Mouse (Mus musculus) lung, embryonic 14.5 days (tissue): Measurements from ENCODE around the gene Lmnb2. TPM values are rescaled to one million over a fixed set of nuclear protein-coding genes. Genes with fewer than 3 reads are reported as not detected.
A peak's percentile ranks its signal among the peaks of the same experiment; 100 is the strongest.

ENCODE experiments used
- ATAC-seq: fragments of 200-750 bp; cut with Nextera tagmentation; 2 replicates; pipeline ENCODE4 v1.8.0; 2017; ENCODE audit warnings: mild to moderate bottlenecking, moderate TSS enrichment, moderate library complexity; ENCODE audit not compliant: insufficient read depth
- DNase-seq: peaks from one replicate; pipeline ENCODE4 v3.0.0-alpha.2; 2015
- H3K27ac ChIP-seq: fragments of 300-500 bp; sonication (generic); 2 replicates; pipeline ENCODE4 v1.5.1; 2014; ENCODE audit warnings: low read depth, mild to moderate bottlenecking, moderate library complexity
- H3K27me3 ChIP-seq: fragments of 300-500 bp; sonication (generic); 2 replicates; pipeline ENCODE4 v1.6.1; 2014; ENCODE audit warnings: low read length, control low read depth; ENCODE audit not compliant: insufficient read depth
- H3K36me3 ChIP-seq: fragments of 300-500 bp; sonication (generic); 2 replicates; pipeline ENCODE4 v1.6.1; 2014; ENCODE audit warnings: control low read depth; ENCODE audit not compliant: insufficient read depth
- H3K4me1 ChIP-seq: fragments of 300-500 bp; sonication (generic); 2 replicates; pipeline ENCODE4 v1.6.1; 2014; ENCODE audit warnings: antibody characterized with exemption, control low read depth; ENCODE audit not compliant: insufficient read depth
- H3K4me2 ChIP-seq: fragments of 300-500 bp; sonication (generic); 2 replicates; pipeline ENCODE4 v1.6.1; 2014; ENCODE audit warnings: mild to moderate bottlenecking
- H3K4me3 ChIP-seq: fragments of 300-500 bp; sonication (generic); 2 replicates; pipeline ENCODE4 v1.5.1; 2014; ENCODE audit warnings: low read depth, low read length
- H3K9ac ChIP-seq: fragments of 300-500 bp; sonication (generic); 2 replicates; pipeline ENCODE4 v1.6.1; 2014
- H3K9me3 ChIP-seq: fragments of 300-500 bp; sonication (generic); 2 replicates; pipeline ENCODE4 v1.6.1; 2016; ENCODE audit warnings: low read depth, low read length, control low read depth
- CTCF ChIP-seq: IDR thresholded peaks from 2 replicates; pipeline ENCODE4 v1.5.1; 2016; ENCODE audit warnings: antibody characterized with exemption, low read depth
- WGBS: fragments of 180-500 bp; shearing (Covaris S2); extraction: QIAGEN DNeasy Blood & Tissue Kit; methylation state at CpG from one replicate; pipeline ENCODE4 v1.1.7; 2014; 5-methylcytosine and 5-hydroxymethylcytosine counted together
- polyA plus RNA-seq: library from polyadenylated mRNA; unstranded; fragments of >200 nt; fragmentation: Nextera tagmentation; extraction: Ambion mirVana; gene quantifications from 2 replicates; pipeline ENCODE4 v1.2.1, GENCODE M21; 2014

Lmnb2 gene
- 22.9 and 24.4 TPM in 2 replicates for polyA plus RNA-seq

DNA sequence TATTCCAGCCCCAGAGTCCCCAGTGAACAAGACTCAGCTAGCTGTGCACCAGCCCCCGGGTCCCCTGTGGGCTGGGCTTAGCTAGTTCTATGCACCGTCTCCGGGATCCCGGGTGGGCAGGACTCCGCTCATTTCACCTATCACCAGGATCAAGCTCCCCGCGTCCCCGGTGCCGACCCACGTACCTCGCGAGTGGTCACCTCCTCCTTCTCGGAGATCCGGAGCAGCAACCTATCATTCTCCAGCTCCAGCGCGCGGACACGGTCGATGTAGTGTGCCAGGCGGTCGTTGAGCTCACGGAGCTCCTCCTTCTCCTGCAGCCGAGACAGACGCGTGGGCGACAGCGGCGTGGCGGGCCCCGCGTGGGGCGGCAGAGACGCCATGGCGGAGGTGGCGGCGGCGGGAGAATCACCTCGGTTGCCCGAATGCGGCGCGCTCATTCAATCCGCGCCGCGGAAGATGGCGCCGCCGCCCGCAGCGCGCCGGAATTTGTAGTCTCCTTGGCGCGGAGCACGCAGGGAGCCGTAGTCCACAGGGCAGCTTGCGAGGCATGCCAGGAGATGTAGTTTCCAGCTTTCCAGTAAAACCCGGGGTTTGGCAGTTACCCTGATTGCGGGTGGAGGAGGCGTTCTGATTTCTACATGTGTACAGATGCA is at the start of gene Lmnb2:
Gene Lmnb2 (minus strand): TSS at position 467 of the 656 bp plus-strand sequence.
- Histone ChIP-seq H3K4me1 (0 out of 2 replicates have a peak, but pooled peaks cover 5% of the 10 kb centered on the region), H3K9ac (peak within 1 kb of the TSS; percentile 86), H3K36me3 (peaks cover 22% of the 10 kb centered on the region; the same call in 1 of the 2 replicates), H3K9me3 (no peaks in the 10 kb centered on the region), H3K4me2 (peak within 1 kb of the TSS; percentile 95), H3K27me3 (no peaks in the 10 kb centered on the region), H3K4me3 (peak within 1 kb of the TSS; percentile 78), H3K27ac (peak within 1 kb of the TSS; percentile 69)
- peak; percentile 62; the same call in 1 of the 2 replicates for ATAC-seq
- under 1% methylated on average over 61 of the region's 61 CpGs for WGBS
- no peak for TF ChIP-seq CTCF
- peak; percentile 91 for DNase-seq

DNA sequence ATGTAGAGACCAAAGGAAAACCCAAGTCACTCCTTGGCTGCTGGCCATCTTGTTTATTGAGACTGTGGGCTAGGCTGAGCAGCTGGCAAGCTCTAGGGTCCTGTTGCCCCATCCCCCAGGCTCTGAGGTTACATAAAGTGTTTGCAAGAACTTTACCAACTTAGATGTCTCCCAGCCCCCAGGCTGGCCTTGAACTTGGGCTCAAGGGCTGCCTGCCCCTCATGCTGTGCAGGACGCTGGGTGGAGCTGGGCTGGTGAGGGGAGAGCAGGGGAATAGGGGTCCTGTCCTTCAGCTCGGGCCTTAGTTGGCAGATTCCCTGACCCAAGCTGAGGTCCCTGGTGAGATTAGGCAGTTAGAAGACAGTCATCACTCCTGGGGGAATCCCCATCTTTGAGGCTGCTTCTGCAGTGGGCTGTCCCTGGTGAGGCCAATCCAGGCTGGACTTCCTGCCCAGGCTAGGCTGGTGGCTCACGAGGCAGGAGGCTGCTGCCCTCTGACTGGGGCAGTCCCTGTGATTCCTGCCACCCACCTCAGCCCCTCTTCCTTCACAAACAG is 49.1 kb upstream of the Lmnb2 start:
- Histone ChIP-seq H3K4me1 (peaks cover 42% of the 10 kb centered on the region), H3K9me3 (no peaks in the 10 kb centered on the region), H3K27me3 (no peaks in the 10 kb centered on the region), H3K9ac (no peak overlapping the region), H3K27ac (peak overlapping the region; percentile 9; the same call in 1 of the 2 replicates), H3K4me3 (no peak overlapping the region), H3K36me3 (no peaks in the 10 kb centered on the region), H3K4me2 (no peak overlapping the region)
- WGBS = 28% methylated on average over 3 of the region's 3 CpGs
- TF ChIP-seq CTCF = no peak
- ATAC-seq (peak; percentile 12; the same call in 1 of the 2 replicates), DNase-seq (peak; percentile 84)

DNA sequence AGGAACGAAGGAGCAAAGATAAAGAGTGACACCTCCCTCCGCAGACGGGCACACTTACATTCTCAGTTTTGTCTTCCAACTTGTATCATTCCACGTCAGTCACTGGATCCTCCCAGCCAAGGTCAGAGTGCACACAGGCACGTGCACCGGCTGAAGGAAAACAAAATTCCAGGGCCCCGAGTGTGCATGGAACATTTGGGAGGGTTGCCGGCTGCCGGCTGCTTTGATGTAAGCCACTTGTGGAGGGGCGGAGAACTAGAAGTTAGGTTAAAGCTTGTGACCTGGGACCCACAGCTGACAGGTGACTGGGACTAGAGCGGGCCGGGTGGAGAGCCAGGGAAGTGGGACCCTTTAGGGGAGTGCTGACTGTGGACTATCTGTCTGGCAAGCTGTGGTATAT is 48.3 kb upstream of the Lmnb2 start:
- ATAC-seq (no peak), DNase-seq (peak; percentile 43)
- H3K9ac ChIP-seq = no peak overlapping the region
- H3K4me3 ChIP-seq = no peak overlapping the region
- TF ChIP-seq CTCF = no peak
- no peaks in the 10 kb centered on the region for H3K36me3 ChIP-seq
- peaks cover 47% of the 10 kb centered on the region for H3K4me1 ChIP-seq
- no peak overlapping the region for H3K4me2 ChIP-seq
- no peaks in the 10 kb centered on the region for H3K27me3 ChIP-seq
- H3K27ac ChIP-seq = no peak overlapping the region
- no peaks in the 10 kb centered on the region for H3K9me3 ChIP-seq
- 18% methylated on average over 12 of the region's 12 CpGs for WGBS

DNA sequence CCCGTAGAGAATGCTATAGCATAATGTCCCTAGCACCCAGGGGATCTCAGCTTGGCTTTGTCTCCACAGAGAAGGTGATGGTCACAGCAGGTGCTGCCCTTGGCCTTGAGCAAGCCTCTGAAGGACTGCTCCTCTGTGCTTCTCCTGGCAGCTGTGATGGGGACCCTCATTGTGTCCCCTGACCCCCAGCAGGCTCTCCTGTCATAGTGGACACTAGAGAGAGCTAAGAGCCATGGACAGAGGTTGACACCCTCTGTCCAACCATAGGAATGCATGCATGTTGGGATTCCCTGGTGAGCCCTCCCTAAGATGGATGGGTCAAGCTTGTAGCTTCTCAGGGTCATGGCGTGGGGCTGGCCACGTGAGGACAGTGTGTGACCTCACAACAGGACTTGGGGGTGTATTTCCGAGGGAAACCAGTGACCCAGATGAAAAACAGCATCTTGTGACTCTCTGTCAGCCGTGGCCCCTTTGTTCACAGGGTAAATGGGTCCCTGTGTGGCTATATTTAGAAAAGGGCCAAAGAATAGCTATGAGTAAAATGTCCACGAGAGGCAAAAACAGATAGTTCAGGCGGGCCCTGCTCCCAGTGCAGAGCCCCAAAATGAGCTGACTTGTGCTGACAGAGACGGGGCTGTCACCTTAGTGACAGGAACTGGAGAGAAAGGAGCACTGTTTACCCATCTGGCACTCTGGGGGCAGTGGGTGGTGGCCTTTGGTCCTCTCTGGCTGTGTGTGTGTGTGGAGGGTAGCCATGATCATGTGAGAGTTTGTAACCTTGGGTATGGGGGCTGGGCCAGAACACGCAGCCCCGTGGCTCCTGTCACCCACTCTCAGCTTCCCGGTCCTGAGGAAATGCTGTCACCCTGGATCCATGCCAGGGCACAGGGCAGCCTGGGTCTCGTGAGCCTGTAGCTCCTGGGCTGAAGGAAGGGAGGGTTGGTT is 45.3 kb upstream of the Lmnb2 start:
- Histone ChIP-seq H3K4me1 (peaks cover 57% of the 10 kb centered on the region), H3K27me3 (no peaks in the 10 kb centered on the region), H3K36me3 (no peaks in the 10 kb centered on the region), H3K9ac (peak overlapping the region; percentile 4; the same call in 1 of the 2 replicates), H3K4me3 (no peak overlapping the region), H3K9me3 (no peaks in the 10 kb centered on the region), H3K27ac (peak overlapping the region; percentile 95), H3K4me2 (peak overlapping the region; percentile 28; the same call in 1 of the 2 replicates)
- TF ChIP-seq CTCF = no peak; the same call in 1 of the 2 replicates
- WGBS = 17% methylated on average over 12 of the region's 12 CpGs
- ATAC-seq (peak; percentile 45), DNase-seq (peak; percentile 83)

DNA sequence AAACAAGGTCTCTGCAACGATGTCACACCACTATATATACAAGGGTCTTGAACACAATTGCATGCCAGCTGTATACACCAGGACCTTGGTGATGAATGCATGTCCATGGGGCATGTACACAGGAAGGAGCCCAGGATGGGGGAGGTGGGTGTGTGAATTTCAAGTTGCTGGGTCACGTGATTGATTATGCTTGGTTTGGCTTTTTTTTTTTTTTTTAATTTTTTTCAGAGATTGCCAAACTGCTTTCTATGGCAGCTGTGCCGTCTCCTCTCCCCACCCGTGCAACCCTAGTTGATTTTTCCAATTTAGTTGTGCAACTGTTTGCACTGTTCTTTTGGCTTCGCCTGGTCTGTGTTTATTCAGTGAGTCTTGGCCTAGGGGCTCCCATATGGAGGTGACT is 44.5 kb upstream of the Lmnb2 start:
- Histone ChIP-seq H3K4me2 (0 out of 2 replicates have a peak overlapping the region, but pooled peaks have one; percentile 15), H3K27ac (peak overlapping the region; percentile 95), H3K27me3 (no peaks in the 10 kb centered on the region), H3K9ac (no peak overlapping the region; the same call in 1 of the 2 replicates), H3K9me3 (no peaks in the 10 kb centered on the region), H3K36me3 (no peaks in the 10 kb centered on the region), H3K4me3 (no peak overlapping the region), H3K4me1 (peaks cover 54% of the 10 kb centered on the region)
- 0 out of 2 replicates have a peak, but pooled peaks have one; percentile 8 for ATAC-seq
- no peak for TF ChIP-seq CTCF
- 26% methylated on average over 5 of the region's 5 CpGs for WGBS
- DNase-seq = peak; percentile 67

DNA sequence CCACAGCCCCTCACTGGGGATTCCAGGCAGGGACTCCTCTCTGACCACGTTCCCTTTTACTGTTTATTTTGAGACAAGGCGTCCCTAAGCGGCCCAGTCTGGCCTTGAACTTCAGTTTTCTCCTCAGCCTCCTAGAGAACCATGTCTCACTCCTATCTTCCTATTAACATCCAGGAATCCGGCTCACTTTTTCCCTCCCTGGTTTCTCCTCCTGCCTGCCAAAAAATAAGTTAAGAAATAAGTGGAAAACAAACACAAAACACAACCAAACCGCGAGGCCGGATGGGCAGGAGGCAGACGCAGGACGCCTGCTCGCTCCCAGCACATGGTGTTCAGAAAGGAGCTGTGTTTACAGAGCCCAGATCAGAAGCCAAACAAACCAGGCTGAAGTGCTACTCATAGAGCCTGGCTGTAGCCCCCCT is 44.0 kb upstream of the Lmnb2 start:
- ATAC-seq (peak; percentile 29; the same call in 1 of the 2 replicates), DNase-seq (peak; percentile 78)
- WGBS = 8% methylated on average over 10 of the region's 10 CpGs
- peaks cover 49% of the 10 kb centered on the region for H3K4me1 ChIP-seq
- H3K27me3 ChIP-seq = no peaks in the 10 kb centered on the region
- 0 out of 2 replicates have a peak overlapping the region, but pooled peaks have one; percentile 15 for H3K4me2 ChIP-seq
- H3K27ac ChIP-seq = peak overlapping the region; percentile 95
- no peak overlapping the region for H3K9ac ChIP-seq
- H3K36me3 ChIP-seq = no peaks in the 10 kb centered on the region
- H3K9me3 ChIP-seq = no peaks in the 10 kb centered on the region
- H3K4me3 ChIP-seq = no peak overlapping the region
- TF ChIP-seq CTCF = no peak
